Mouse (Mus musculus): ENCODE data around the gene Bpifa3.
"Not testable (repeated sequence)": the region's sequence is repeated elsewhere in the genome, so short reads cannot be mapped to it uniquely, and the experiment has no call there.

Bpifa3 gene

DNA sequence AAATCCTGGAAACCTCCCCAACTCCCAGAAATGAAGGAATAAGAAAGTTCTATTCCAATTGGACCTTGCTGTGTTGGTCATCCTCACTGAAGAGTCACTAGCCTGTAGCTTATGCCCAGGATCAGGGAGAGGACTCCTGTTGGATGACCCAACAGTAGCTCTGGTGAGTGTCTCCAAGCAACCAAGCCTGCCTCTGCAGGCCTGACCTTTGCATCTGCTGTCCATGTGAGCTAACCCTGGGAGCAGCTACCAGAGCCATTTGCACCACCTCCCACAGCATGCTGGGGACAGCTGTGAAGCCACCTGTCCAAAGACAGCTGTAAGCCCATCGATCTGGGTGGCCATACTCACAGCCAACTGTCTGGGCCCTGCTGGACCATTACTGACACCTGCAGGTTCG, at the start of gene Bpifa3:
TSS of gene Bpifa3 (plus strand) at position 217 of the 400 bp plus-strand sequence.
- no peak for DNase-seq (ENCODE audit: low spot score)

DNA sequence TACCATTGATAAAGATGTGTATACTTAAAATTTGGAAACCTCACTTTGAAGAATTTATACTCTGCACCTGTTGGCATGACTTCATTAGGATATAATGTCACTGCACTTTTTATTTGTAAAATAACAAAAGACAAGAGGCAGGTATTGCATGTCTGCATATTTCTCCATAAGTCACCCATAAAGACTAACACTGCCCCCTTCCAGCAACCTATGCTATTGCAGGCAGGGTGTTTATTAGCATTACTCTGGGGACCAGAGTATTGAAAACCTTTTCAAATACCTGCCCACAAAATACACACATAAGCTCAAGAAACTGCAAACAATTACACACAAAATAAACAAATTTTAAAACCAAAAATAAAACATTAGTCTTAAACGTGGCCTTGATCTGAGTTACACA, 32.4 kb upstream of the Bpifa3 start:
- no peak for DNase-seq (ENCODE audit: low spot score)

DNA sequence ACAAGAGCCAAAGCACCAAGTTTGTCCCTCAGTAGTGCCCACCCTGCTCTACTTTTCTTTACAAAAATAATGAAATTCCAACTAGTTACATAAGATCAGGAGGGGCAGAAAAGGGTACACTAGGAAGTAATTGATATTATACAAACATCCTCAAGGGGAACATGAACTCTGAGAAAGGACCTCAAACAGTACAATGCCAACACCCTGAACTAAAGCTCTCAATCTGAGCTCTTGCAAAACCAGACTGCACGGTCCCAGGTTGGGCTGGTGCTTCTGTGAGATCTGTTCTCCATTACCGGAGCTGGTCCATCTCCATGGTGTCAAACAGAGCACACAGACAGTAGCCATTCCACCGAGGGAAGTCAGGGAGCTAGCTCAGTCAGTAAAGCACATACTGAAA, 12.8 kb upstream of the Bpifa3 start:
- no peak for DNase-seq (ENCODE audit: low spot score)

DNA sequence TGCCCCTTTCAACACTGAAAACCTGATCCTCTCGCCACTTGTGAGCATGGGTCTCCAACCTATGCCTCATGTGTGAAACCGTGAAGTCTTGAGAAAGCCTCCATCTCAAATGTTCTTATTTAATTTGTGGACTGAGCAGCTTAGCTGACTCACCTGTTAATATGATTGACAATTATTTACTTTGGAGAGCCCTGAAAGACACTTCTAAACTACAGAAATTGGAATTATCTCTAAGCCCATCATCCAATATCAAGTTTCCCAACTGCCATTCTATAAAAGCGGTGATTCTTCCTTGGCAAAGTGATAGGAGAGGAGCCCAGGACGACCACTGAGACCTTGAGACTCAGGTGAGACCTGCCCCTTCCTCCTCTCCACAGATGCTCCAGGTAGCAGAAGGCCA, 12.4 kb downstream of the Bpifa3 start, which contains the start of gene Bpifa1:
TSS of gene Bpifa1 (plus strand) at position 301 of the 400 bp plus-strand sequence.
- DNase-seq (ENCODE audit: low spot score), result no peak

DNA sequence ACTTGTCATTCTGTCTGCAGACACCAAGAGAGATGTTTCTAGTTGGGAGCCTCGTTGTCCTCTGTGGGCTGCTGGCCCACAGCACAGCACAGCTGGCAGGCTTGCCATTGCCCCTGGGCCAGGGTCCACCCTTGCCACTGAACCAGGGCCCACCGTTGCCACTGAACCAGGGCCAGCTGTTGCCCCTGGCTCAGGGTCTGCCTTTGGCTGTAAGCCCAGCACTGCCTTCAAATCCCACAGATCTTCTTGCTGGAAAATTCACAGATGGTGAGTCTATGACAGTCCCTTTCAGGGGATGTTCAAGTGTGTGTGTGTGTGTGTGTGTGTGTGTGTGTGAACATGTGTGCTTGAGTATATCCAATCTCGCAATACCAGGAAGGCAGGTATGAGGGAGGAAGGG, 13.6 kb downstream of the Bpifa3 start:
- no peak for DNase-seq (ENCODE audit: low spot score)

DNA sequence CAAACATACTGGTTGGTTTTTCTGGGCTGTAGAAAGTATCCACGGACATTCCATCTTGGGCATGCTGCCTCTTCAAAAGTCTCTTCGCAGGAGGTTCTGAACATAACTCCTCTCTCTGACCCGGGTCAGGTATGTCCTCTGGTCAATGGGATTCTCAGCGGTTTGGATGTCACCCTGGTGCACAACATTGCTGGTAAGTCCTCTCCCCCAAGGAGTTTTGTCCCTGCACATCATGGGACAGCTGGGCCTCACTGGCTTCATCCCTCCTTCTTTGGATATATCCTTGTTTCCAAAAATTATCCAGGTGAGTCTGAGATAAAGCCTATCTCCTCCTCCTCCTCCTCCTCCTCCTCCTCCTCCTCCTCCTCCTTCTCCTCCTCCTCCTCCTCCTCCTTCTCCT, 17.4 kb downstream of the Bpifa3 start:
- DNase-seq (ENCODE audit: low spot score), result no peak

DNA sequence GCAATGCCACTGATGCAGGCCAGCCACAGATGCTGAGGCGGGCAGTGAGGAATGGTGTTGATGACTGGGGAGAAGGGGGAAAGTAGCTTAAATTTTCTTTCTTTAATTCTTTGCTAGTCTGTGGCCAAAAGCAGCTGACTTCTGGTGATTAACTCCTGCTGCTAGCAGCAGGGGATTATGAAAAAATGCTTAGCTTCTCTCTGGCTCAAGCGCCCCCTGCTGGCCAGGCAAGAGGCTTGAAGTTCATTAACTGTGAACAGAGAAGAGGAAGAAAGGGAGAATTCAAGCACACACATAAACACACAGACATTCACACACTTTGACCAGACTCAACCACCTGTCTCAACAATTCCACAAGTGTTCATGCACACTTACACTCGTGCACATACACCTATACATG, 28.3 kb downstream of the Bpifa3 start:
- no peak for DNase-seq (ENCODE audit: low spot score)

DNA sequence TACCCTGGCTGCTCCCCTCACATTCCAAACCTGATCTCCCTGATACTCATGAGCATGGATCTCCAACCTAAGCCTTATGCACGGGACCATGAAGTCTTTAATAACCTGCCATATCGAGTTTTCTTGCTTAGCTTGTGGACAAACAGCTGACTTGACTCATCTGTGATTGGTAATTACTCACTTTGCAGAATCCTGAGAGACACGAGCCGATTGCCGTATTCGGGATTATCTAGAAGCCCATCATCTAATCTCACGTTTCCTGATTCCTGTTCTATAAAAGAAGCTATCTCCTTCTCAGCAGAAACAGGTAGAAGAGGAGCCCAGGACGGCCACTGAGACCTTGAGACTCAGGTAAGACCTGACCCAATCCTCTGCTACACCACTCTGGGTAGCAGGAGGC, 32.2 kb downstream of the Bpifa3 start, which contains the start of gene Bpifa5:
TSS of gene Bpifa5 (plus strand) at position 301 of the 400 bp plus-strand sequence.
- no peak for DNase-seq (ENCODE audit: low spot score)

DNA sequence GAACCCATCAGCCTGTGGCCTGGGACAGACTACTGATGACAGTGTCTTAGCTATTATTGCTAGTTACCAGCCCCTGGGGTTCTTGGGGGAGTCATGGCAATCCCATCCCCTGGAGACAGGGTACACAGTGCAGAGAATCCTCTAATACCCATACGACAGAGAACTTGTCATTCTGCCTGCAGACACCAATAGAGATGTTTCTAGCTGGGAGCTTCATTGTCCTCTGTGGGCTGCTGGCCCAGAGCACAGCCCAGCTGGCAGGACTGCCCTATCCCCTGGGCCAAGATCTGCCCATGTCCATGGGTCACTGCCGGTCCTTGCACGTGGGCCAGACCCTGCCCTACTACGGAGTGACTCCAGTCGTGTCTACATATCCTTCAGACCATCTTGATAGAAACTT, 33.2 kb downstream of the Bpifa3 start:
- no peak for DNase-seq (ENCODE audit: low spot score)

DNA sequence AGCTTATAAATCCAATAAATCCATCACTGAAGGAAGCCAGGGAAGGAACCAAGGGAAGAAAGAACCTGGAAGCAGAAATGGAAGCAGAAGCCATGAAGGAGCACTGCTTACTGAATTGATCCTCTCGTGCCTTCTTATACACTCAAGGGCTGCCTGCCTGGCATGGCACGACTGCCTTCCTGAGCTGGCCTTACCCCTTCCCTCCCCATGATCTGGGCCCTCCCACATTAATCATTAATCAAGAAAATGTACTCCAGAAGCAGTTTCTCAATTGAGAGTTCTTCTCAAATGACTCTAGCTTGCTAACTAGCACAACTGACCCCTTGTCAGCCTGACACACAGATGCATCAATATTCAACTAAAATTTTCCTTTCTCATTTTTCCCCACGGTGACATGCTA, 39.0 kb downstream of the Bpifa3 start:
- DNase-seq (ENCODE audit: low spot score), result no peak

DNA sequence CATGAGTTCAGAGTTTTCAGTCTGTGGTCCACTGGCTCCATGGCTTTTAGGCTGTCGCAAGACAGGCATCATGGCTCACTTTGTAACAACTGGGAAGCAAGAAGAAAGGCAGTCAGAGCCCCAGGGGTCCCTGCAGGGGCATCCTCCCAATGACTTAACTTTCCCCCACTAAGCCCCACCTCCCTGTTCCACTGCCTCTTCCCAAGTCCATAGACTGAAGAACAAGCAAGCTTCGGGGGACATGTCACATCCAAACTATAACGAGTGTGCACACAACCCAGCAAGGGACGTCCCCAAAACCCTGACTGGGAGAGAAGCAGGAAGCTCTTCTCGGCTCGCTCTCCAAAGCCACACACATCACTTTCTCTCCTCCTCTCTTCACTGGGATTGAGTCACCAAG, 41.5 kb downstream of the Bpifa3 start:
- DNase-seq (ENCODE audit: low spot score), result no peak

DNA sequence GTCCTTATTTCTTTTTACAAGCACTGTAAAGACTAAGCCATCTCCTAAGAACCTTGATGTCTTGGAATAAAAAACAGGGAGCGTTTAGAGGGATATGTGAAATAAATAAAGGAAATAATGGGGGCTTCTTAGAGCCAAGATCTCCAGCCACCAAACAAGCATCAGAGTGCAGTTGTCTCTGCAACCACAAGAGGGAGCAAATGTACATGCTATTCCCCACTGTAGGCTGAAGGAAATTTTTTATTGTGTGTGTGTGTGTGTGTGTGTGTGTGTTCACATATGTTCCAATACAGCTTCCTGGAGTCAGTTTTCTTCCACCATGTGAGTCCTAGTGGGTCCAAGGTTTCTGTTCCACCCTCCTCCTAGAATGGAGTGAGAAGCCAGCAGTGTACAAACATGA, 43.2 kb downstream of the Bpifa3 start:
- no peak for DNase-seq (ENCODE audit: low spot score)

DNA sequence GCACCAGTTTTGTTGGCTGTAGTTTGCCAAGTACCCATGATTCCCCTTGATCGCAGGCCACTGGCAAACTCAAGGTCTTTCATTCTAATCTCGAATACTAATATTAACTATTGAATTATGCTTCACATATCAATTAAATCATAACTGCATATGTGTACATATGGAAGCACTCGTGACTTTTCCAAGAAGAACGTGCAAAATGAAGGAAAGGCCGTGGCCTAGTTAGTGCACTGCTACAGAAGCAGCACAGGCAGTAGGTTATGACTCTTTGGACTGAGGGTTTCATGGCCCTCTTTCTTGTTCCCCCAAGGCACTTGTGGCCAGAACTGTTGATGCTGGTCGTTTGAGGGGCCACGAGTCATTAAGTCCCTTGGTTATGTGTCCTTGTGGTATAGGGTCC, 51.8 kb downstream of the Bpifa3 start:
- not testable (repeated sequence) for DNase-seq (ENCODE audit: low spot score)

DNA sequence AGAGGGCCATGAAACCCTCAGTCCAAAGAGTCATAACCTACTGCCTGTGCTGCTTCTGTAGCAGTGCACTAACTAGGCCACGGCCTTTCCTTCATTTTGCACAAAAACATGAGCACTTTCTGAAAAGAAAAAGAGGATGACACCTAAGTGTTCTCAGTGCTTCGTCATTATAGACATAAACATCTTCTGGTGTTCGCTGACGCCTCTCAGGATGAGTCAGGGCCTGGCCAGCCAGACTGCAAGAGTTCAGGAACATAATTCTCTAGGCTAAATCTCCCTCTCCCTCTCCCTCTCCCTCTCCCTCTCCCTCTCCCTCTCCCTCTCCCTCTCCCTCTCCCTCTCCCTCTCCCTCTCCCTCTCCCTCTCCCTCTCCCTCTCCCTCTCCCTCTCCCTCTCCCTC, 52.9 kb downstream of the Bpifa3 start:
- DNase-seq (ENCODE audit: low spot score), result not testable (repeated sequence)

DNA sequence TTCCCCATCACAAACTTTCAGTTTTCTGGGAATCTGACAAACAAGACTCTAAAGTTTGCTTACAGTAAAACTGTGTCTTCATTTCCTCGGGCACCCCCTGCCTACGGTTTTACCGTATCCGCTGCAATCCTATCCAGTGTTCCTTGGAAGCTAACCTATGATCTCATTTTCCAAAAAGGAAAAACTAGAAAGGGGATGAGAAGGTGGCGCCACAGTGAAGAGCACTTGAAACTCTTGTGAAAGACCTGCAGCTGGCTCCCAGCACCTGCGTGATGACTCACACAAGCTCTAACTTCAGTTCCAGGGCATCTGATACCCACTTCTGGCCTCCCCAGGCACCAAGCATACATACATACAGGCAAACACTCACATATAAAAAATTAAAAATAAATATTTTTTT, 55.2 kb downstream of the Bpifa3 start:
- no peak for DNase-seq (ENCODE audit: low spot score)

DNA sequence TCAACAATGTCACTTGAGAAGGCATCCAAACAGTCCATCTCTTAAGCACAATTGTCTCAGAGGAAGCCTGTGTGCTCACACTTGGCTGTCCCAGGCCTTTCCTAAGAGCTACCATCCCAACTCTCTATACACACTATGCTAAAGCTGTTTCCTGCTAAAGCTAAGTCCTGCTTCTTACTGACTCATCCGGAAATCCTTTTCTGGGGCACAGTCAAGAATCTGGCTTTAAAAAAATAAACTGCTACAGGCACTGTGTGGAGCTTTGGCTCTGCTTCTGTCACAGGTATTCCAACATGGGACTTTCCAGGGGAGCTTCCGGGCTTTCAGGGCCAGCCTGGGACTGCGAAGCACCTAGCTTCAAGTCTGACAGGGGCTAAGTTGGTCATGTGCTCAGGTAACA, 55.6 kb downstream of the Bpifa3 start:
- DNase-seq (ENCODE audit: low spot score), result no peak

DNA sequence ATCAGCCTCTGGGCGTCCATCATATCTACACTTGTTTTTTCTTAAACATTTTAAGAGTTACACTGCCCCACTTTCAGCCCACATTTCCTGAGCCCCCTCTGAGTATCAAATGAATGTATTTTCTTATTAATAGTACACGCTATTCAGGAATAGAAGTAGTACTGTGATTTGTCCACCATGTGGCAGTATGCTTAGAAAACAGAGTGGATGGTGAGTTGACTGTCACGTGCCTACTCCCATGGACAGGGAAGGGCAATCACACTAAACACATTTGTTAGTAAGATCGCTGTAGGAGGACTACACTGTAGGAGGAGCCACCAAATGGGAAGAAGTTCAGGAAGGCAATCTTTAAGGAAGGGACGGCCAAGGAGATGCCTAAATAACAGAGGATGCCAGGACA, 57.3 kb downstream of the Bpifa3 start:
- no peak for DNase-seq (ENCODE audit: low spot score)

All from spleen, adult 12 weeks (tissue).